In the genomic region with DNA sequence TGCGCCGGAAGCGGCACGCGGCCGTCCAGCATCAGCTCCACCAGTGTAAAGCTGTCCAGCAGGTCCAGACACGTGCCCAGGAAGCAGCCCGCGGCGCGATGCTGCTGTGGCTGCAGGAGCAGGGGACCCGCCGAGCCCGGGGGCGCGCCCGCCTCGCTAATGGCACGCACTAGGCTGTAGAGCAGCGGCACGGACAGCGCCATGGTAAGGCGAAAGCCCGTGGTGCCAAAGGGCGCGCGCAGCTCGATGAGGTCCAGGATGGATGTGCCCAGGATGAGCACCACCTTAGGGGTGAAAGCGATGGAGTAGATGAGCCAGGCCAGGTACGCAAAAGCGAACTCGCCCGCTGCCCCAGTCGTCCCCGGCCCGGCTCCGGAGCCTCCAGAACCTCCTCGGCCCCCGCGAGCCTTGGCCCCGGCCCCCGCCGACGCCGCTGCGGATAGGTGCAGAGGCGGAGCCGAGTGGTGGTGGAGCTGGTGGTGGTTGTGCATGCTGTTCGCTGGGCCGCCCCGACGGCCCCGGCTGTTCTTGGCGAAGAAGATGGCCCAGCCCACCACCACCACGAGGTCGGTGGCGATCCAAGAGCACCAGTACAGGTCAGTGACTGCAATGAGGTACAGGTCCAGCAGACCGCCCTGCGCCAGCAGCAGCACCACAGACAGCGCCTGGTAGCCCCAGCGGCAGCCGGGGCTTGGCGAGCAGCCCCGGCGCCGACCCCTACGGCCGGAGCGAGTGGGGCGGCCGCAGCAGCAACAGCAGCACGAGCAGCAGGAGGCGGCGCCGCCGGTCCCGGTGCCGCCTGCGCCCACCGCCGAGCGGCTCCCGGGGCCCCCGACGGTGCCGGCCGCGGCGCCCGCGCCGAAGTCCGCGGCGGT, we compare ENCODE assay signal across 8 mouse cellular contexts. TPM values are rescaled to one million over a fixed set of nuclear protein-coding genes. Genes with fewer than 3 reads are reported as not detected.
DNase-seq lines count a peak whose midpoint lies in the region; TF ChIP-seq lines count a peak whose summit lies in the region.

No protein-coding gene starts in this region.

- no peaks in the 10 kb centered on the region for H3K79me2 ChIP-seq in myocyte (ENCODE audit: control insufficient read depth, insufficient read depth)

- peak overlapping the region; percentile 42 for H3K4me3 ChIP-seq in kidney, adult 2 months (ENCODE audit: insufficient read depth, low read depth, low read length)
- H3K4me3 ChIP-seq in myocyte, result no peak overlapping the region

- H3K4me1 ChIP-seq in kidney, adult 2 months (ENCODE audit: control insufficient read depth, insufficient read depth, low read length), result no peaks in the 10 kb centered on the region

- no peaks in the 10 kb centered on the region for H3K36me3 ChIP-seq in kidney, adult 2 months (ENCODE audit: control insufficient read depth, insufficient read depth, low read length)
- H3K36me3 ChIP-seq in myocyte (ENCODE audit: control insufficient read depth, insufficient read depth), result no peaks in the 10 kb centered on the region

- no peak overlapping the region for H3K27ac ChIP-seq in kidney, adult 2 months (ENCODE audit: insufficient read depth, low read depth, low read length)

- peaks cover 11% of the 10 kb centered on the region for H3K27me3 ChIP-seq in kidney, adult 2 months (replicated peaks; ENCODE audit: control insufficient read depth, insufficient read depth, low read length)
- H3K27me3 ChIP-seq in myocyte (ENCODE audit: control insufficient read depth, insufficient read depth, insufficient read length), result peaks cover 25% of the 10 kb centered on the region

- TF ChIP-seq POLR2A in kidney, adult 2 months (IDR thresholded peaks at IDR 0.05; ENCODE audit: low read depth, low read length), result no peak
- no peak for TF ChIP-seq POLR2A in myocyte (IDR thresholded peaks at IDR 0.05; ENCODE audit: insufficient read length, low read depth)

- H3ac ChIP-seq in myocyte (ENCODE audit: control insufficient read depth, insufficient read length), result peak overlapping the region; percentile 1

- WGBS in kidney, adult 2 months, result 2% methylated on average over 89 of the region's 95 CpGs

- peak overlapping the region; percentile 55 for H3K4me2 ChIP-seq in myocyte (ENCODE audit: low read depth)

- TF ChIP-seq CTCF in kidney, adult 2 months (conservative IDR thresholded peaks at IDR 0.05; ENCODE audit: insufficient read depth, insufficient read length, low read depth, low read length), result no peak

- no peak for DNase-seq in kidney, adult 2 months
- DNase-seq in kidney, adult 8-10 months, result no peak
- peak; percentile 40 for DNase-seq in ES-CJ7 (ENCODE audit: low read depth, low spot score)
- DNase-seq in cerebellum, postnatal 25 days, result peak; percentile 30 to 40
- DNase-seq in heart, postnatal 4 days, result peak; percentile 48
- peak; percentile 19 for DNase-seq in liver
- no peak for DNase-seq in left cerebral cortex, adult 9 months (ENCODE audit: low spot score in 2 of 2)

TF ChIP-seq in myocyte, 11 proteins besides CTCF, POLR2A, EP300 and RAD21:
- no peak for TF ChIP-seq TCF3 (IDR thresholded peaks at IDR 0.05; ENCODE audit: insufficient read length, low read depth)
- TF ChIP-seq REST (IDR thresholded peaks at IDR 0.05; ENCODE audit: insufficient read depth, insufficient read length), result peak; percentile 91

RNA-seq across cellular contexts. Expression of gene Tmem121b, which starts 0.9 kb away (rescaled TPM):
- 0.01 and 0.05 TPM in 2 replicates for polyA plus RNA-seq in kidney, adult 2 months (2012; rRNA removed)
- under 1 TPM; 0.05 to 0.07 TPM for total RNA-seq in heart, postnatal 4 days (2021)
- 0.01 TPM for polyA plus RNA-seq in myocyte (2012; fragmentation: generic; extraction: Trizol)

RNA-seq across cellular contexts. Expression of gene Il17ra, which starts 29.7 kb away (rescaled TPM):
- polyA plus RNA-seq in kidney, adult 2 months (2012; rRNA removed), result 36.1 and 37.2 TPM in 2 replicates
- 1 to 10 TPM; 3.1 to 5.1 TPM for total RNA-seq in heart, postnatal 4 days (2021)
- 12.0 TPM for polyA plus RNA-seq in myocyte (2012; fragmentation: generic; extraction: Trizol)

RNA-seq across cellular contexts. Expression of gene Hdhd5, which starts 38.4 kb away (rescaled TPM):
- 36.0 and 36.1 TPM in 2 replicates for polyA plus RNA-seq in kidney, adult 2 months (2012; rRNA removed)
- 10 to 100 TPM; 15.2 to 17.6 TPM for total RNA-seq in heart, postnatal 4 days (2021)
- polyA plus RNA-seq in myocyte (2012; fragmentation: generic; extraction: Trizol), result 13.3 TPM

Comparison
In these comparisons a context has a peak if more than half of its experiments do, and no peak if none do; other contexts are left out.
1. DNase-seq: peak in ES-CJ7 (single experiment), cerebellum, postnatal 25 days (2 of 2), heart, postnatal 4 days (single experiment) and liver (single experiment); none in kidney, adult 2 months (single experiment), kidney, adult 8-10 months (0 of 2) and left cerebral cortex, adult 9 months (0 of 2).